Mouse (Mus musculus): ENCODE results near the gene 4930578G10Rik. TPM values are rescaled to one million over a fixed set of nuclear protein-coding genes. Genes with fewer than 3 reads are reported as not detected.

The 4930578G10Rik gene
- total RNA-seq, 2 experiments from 2014 or later = 0.96 to 2.8 TPM

DNA sequence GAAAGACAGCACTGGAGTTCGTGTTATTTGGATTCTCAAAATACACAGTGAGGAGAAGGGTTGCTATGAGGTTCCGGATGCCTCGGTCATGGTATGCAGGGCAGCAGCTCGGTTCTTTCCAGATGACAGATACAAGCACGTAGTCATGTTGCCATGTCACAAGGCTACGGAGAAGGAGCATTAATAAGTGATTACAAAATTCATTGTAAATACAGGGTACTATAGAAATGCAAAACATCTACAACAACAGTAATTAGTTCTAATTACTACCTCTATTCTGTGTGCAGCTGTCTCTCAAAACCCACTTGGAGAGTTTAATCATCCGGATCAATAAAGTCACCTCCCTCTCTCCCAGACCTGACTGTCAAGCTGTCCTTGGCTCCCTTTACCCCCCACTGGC lies 159.8 kb downstream of the 4930578G10Rik start:
- no peak for DNase-seq
- intact Hi-C loops (cut with DNase I) = no loop called here

Other genes starting within 250 kb of the 4930578G10Rik start
- under 1 TPM in 1 of 2 experiments, not detected in 1; 0.08 TPM for gene Fam205a2, start 207.4 kb upstream of the 4930578G10Rik start, total RNA-seq (2021)
- not detected for gene Gm10591, start 123.3 kb upstream of the 4930578G10Rik start, total RNA-seq (2021)
- 10 to 100 TPM in 1 of 2 experiments, 1 to 10 TPM in 1; 9.3 to 11.7 TPM for gene Gm2564, start 105.8 kb upstream of the 4930578G10Rik start, total RNA-seq (2021)
- 1 to 10 TPM in 1 of 2 experiments, not detected in 1; 2.0 TPM for gene Ccl27b, start 80.3 kb upstream of the 4930578G10Rik start, total RNA-seq (2021)
- not detected for gene Il11ra2, start 73.7 kb upstream of the 4930578G10Rik start, total RNA-seq (2021)
- not detected for gene Ccl19, start 21.0 kb downstream of the 4930578G10Rik start, total RNA-seq (2021)
- gene Ccl21a, start 38.4 kb downstream of the 4930578G10Rik start, total RNA-seq (2021) = not detected
- gene Fam205a1, start 118.3 kb downstream of the 4930578G10Rik start, total RNA-seq (2021) = under 1 TPM in 1 of 2 experiments, not detected in 1; 0.16 TPM
- 1 to 10 TPM; 1.4 to 1.7 TPM for gene Gm12394, start 121.2 kb downstream of the 4930578G10Rik start, total RNA-seq (2021)
- gene Fam205c, start 138.7 kb downstream of the 4930578G10Rik start, total RNA-seq (2021) = 1 to 10 TPM in 1 of 2 experiments, under 1 TPM in 1; 0.42 to 1.3 TPM
- 100 to 1,000 TPM; 156 to 162 TPM for gene Phf24, start 181.1 kb downstream of the 4930578G10Rik start, total RNA-seq (2021)
- 100 to 1,000 TPM; 152 to 156 TPM for gene Dnajb5, start 214.3 kb downstream of the 4930578G10Rik start, total RNA-seq (2021)
- not detected for gene 1700022I11Rik, start 234.1 kb downstream of the 4930578G10Rik start, total RNA-seq (2021)